Mouse (Mus musculus) megakaryocyte, embryonic 14.5 days (primary cell): ENCODE results near the gene Hes1.

Experiments
- FLI1 ChIP-seq: IDR thresholded peaks from 2 replicates; pipeline ENCODE4 v1.6.1; 2012; ENCODE audit warnings: low read length, inconsistent platforms, mixed read lengths
- GATA1 ChIP-seq: IDR thresholded peaks from 3 replicates; pipeline ENCODE4 v1.6.1; 2012; ENCODE audit warnings: mixed read lengths, low read length, inconsistent platforms, borderline replicate concordance

GRCm38 (mm10) chr16:30062242-30063030 lies 1.7 kb upstream of the Hes1 start:
- no peak for TF ChIP-seq GATA1
- TF ChIP-seq FLI1, result no peak
